Mouse (Mus musculus) bone marrow, adult 2 months (tissue): ENCODE results near the gene Gale.

ENCODE experiments used
- CTCF ChIP-seq: fragments of 200-500 bp; IDR thresholded peaks from 2 replicates; pipeline ENCODE4 v1.5.1; 2011; ENCODE audit warnings: low read length, control low read depth; ENCODE audit not compliant: control insufficient read depth, insufficient read depth
- POLR2A ChIP-seq: fragments of 200-500 bp; IDR thresholded peaks from 2 replicates; pipeline ENCODE4 v1.6.1; 2011; ENCODE audit warnings: low read depth, mild to moderate bottlenecking, control low read depth, low read length, borderline replicate concordance; ENCODE audit not compliant: control insufficient read depth

DNA sequence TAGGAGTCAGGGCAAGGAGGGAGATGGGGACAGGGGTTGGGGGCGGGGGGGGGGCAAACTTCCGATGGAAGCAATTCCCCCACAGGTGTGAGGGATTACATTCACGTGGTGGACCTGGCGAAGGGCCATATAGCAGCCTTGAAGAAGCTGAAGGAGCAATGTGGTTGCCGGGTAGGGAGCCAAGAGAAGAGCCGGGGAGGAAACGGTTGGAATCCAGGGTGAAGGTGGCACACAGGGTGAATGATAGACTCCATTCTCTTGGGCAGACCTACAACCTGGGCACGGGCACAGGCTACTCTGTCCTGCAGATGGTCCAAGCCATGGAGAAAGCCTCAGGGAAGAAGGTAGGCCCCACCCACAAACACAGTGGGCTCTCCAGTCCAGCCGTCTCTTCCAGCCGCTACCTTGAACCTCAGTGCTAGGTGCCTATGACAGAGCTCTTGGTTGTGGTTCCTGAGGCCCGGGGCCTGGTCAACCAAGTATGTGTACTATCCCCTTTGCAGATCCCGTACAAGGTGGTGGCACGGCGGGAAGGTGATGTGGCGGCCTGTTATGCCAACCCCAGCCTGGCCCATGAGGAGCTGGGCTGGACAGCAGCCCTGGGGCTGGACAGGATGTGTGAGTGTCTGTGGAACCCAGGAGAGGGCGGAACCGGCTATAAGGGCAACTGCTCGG, 3.7 kb downstream of the Gale start:
- TF ChIP-seq CTCF (no peak), POLR2A (no peak)
